Mouse (Mus musculus) forebrain, postnatal 0 days (tissue): ENCODE data around the gene Tnfaip2. TPM values are rescaled to one million over a fixed set of nuclear protein-coding genes. Genes with fewer than 3 reads are reported as not detected.

ENCODE experiments used
- ATAC-seq: fragments of 200-750 bp; cut with Nextera tagmentation; 2 replicates; pipeline ENCODE4 v1.8.0; 2017; ENCODE audit warnings: mild to moderate bottlenecking, moderate library complexity
- DNase-seq: peaks from one replicate; pipeline ENCODE4 v3.0.0-alpha.2; 2015
- H3K27ac ChIP-seq: fragments of 300-500 bp; sonication (generic); 2 replicates; pipeline ENCODE4 v1.5.1; 2014; ENCODE audit warnings: low read depth, mild to moderate bottlenecking, antibody characterized with exemption, low read length, moderate library complexity, mixed read lengths
- H3K27me3 ChIP-seq: fragments of 300-500 bp; sonication (generic); 2 replicates; pipeline ENCODE4 v1.6.1; 2014; ENCODE audit warnings: mild to moderate bottlenecking, low read length, mixed read lengths; ENCODE audit not compliant: insufficient read depth
- H3K36me3 ChIP-seq: fragments of 300-500 bp; sonication (generic); 2 replicates; pipeline ENCODE4 v1.6.1; 2014; ENCODE audit warnings: mild to moderate bottlenecking, moderate library complexity; ENCODE audit not compliant: insufficient read depth
- H3K4me1 ChIP-seq: fragments of 300-500 bp; sonication (generic); 2 replicates; pipeline ENCODE4 v1.6.1; 2014; ENCODE audit warnings: antibody characterized with exemption; ENCODE audit not compliant: insufficient read depth
- H3K4me2 ChIP-seq: fragments of 300-500 bp; sonication (generic); 2 replicates; pipeline ENCODE4 v1.6.1; 2014; ENCODE audit warnings: low read depth, mild to moderate bottlenecking, moderate library complexity
- H3K4me3 ChIP-seq: fragments of 300-500 bp; sonication (generic); 2 replicates; pipeline ENCODE4 v1.5.1; 2014; ENCODE audit warnings: low read depth, low read length, mixed read lengths
- H3K9ac ChIP-seq: fragments of 300-500 bp; sonication (generic); 2 replicates; pipeline ENCODE4 v1.6.1; 2014; ENCODE audit warnings: mild to moderate bottlenecking
- H3K9me3 ChIP-seq: fragments of 300-500 bp; sonication (generic); 2 replicates; pipeline ENCODE4 v1.6.1; 2016; ENCODE audit warnings: low read length
- CTCF ChIP-seq: sonication (generic); IDR thresholded peaks from 2 replicates; pipeline ENCODE4 v1.5.1; 2016; ENCODE audit warnings: antibody characterized with exemption, control low read depth, low read depth
- WGBS: fragments of 180-500 bp; shearing (Covaris S2); extraction: QIAGEN DNeasy Blood & Tissue Kit; methylation state at CpG from one replicate; pipeline ENCODE4 v1.1.7; 2014; 5-methylcytosine and 5-hydroxymethylcytosine counted together
- polyA plus RNA-seq: library from polyadenylated mRNA; unstranded; fragments of >200 nt; fragmentation: Nextera tagmentation; extraction: Ambion mirVana; gene quantifications from 2 replicates; pipeline ENCODE4 v1.2.1, GENCODE M21; 2015
- total RNA-seq: library from RNA; depleted of rRNA; stranded (reverse); fragments of >200 nt; gene quantifications from 2 replicates; pipeline ENCODE4 v1.2.3, GENCODE M21; 2014

The Tnfaip2 gene
- total and polyA plus RNA-seq, 2 experiments from 2014 or later: 1.2 to 4.8 TPM

DNA sequence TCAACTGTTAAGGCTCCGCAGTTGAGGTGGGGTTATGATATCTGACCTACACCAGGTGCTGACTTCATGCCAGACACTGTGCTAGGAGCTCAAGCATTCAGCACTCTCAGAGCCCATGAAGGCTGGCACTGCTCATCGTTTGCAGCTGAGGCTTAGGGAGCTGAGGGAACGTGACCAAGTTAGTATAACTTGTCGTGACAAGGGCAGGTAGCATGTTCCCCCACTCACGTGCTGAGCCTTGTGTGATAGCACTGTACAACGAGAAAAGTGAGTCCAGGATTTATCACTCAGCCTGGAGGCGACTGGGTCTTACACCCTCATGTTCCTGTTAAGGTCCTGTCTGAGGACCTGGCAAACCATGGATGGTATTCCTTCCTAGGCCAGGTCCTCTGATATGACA lies 9.3 kb downstream of the Tnfaip2 start:
- Histone ChIP-seq H3K36me3 (no peaks in the 10 kb centered on the region), H3K27me3 (peaks cover 38% of the 10 kb centered on the region), H3K4me3 (no peak overlapping the region), H3K4me2 (no peak overlapping the region), H3K4me1 (no peaks in the 10 kb centered on the region), H3K27ac (no peak overlapping the region), H3K9ac (no peak overlapping the region), H3K9me3 (no peaks in the 10 kb centered on the region)
- no peak for DNase-seq
- no peak for ATAC-seq
- WGBS: 90% methylated on average over 7 of the region's 7 CpGs
- no peak for TF ChIP-seq CTCF

GRCm38 (mm10) chr12:111454021-111454420 lies 11.8 kb downstream of the Tnfaip2 start:
- Histone ChIP-seq H3K27me3 (peaks cover 15% of the 10 kb centered on the region), H3K4me2 (no peak overlapping the region), H3K4me3 (no peak overlapping the region), H3K9ac (no peak overlapping the region), H3K36me3 (no peaks in the 10 kb centered on the region), H3K27ac (no peak overlapping the region), H3K4me1 (no peaks in the 10 kb centered on the region), H3K9me3 (no peaks in the 10 kb centered on the region)
- 30% methylated on average over 4 of the region's 4 CpGs for WGBS
- no peak for DNase-seq
- no peak for ATAC-seq
- TF ChIP-seq CTCF: no peak; the same call in 1 of the 2 replicates

DNA sequence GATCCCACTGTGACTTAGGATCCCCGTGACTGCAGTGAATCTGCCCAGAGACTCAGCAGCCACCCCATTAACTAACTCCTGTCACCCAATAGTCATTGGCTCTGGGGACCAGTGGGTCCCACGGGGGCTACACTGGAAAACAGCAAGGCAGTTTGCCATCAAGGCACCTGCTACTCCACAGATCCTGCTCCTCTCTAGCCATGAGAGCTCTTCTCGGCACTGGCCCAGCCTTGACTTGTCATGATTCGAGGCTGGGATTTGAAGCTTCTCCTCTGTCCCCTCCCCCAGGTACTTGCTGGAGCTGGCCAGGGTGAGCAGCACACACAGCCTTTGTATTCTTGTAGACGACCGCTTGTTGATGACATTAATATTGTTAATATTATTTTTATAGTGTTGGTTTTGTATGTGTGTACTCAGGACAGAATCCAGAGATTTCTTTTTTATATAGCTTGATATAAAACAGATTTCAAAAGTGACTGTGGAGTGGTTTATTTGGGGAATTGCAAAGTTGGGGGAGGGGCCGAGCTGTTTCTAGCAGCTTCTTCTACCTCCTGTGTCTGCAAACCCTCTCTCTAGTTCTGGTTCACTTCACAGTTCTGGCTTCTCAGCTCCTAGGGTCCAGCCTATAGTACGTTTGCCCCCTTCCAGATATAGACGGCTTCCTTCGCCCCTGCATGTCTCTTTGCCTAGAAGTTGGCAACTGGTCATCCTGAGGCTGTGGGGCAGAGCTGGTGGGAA lies 12.4 kb downstream of the Tnfaip2 start:
- WGBS: 63% methylated on average over 10 of the region's 10 CpGs
- TF ChIP-seq CTCF: no peak
- Histone ChIP-seq H3K27me3 (peaks cover 13% of the 10 kb centered on the region; the same call in 1 of the 2 replicates), H3K4me2 (no peak overlapping the region), H3K9ac (no peak overlapping the region), H3K4me3 (no peak overlapping the region), H3K27ac (no peak overlapping the region), H3K9me3 (no peaks in the 10 kb centered on the region), H3K36me3 (no peaks in the 10 kb centered on the region), H3K4me1 (no peaks in the 10 kb centered on the region)
- DNase-seq (no peak), ATAC-seq (no peak)

DNA sequence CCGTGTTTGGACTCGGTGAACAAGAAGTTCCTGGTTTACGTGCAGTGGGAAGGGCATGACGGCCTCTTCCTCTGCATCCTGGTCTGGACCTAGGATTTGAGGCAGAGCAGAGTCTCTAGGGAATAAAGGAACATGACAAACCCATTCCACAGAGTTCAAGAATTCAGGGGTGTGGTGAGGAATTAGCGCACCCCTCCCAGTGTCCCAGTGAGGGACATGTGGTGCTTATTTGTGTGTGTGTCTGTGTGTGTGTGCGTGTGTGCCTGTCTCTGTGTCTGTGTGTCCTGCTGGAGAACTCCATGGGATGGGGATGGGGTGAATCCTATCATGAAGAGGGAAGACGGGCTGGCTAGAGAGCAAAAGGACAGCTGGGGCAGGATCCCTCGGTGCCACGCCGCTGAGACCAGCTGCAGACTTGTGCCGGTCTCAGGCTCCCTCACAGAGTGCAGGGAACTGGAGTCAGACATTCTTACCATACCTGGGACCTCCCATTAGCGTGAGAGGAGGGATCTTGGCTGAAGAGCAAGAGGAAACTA lies 13.1 kb downstream of the Tnfaip2 start:
- Histone ChIP-seq H3K27ac (no peak overlapping the region), H3K27me3 (peaks cover 13% of the 10 kb centered on the region; the same call in 1 of the 2 replicates), H3K9ac (no peak overlapping the region), H3K4me3 (no peak overlapping the region), H3K36me3 (no peaks in the 10 kb centered on the region), H3K4me1 (no peaks in the 10 kb centered on the region), H3K9me3 (no peaks in the 10 kb centered on the region), H3K4me2 (no peak overlapping the region)
- TF ChIP-seq CTCF: no peak
- WGBS: 75% methylated on average over 12 of the region's 12 CpGs
- ATAC-seq (no peak), DNase-seq (no peak)

GRCm38 (mm10) chr12:111455860-111456259 lies 13.6 kb downstream of the Tnfaip2 start:
- H3K9ac ChIP-seq: no peak overlapping the region
- H3K27ac ChIP-seq: no peak overlapping the region
- no peak overlapping the region for H3K4me2 ChIP-seq
- H3K4me1 ChIP-seq: no peaks in the 10 kb centered on the region
- peaks cover 11% of the 10 kb centered on the region; the same call in 1 of the 2 replicates for H3K27me3 ChIP-seq
- H3K9me3 ChIP-seq: no peaks in the 10 kb centered on the region
- no peak for DNase-seq
- ATAC-seq: no peak
- H3K4me3 ChIP-seq: no peak overlapping the region
- no peaks in the 10 kb centered on the region for H3K36me3 ChIP-seq
- 49% methylated on average over 8 of the region's 8 CpGs for WGBS
- no peak for TF ChIP-seq CTCF

- Histone ChIP-seq H3K9ac (no peak overlapping the region), H3K4me1 (no peaks in the 10 kb centered on the region), H3K27ac (no peak overlapping the region), H3K4me3 (no peak overlapping the region), H3K27me3 (no peaks in the 10 kb centered on the region), H3K36me3 (no peaks in the 10 kb centered on the region), H3K9me3 (no peaks in the 10 kb centered on the region), H3K4me2 (no peak overlapping the region)
- no peak for DNase-seq
- 74% methylated on average over 1 of the region's 1 CpGs for WGBS
- no peak for ATAC-seq
- TF ChIP-seq CTCF: no peak
Observed at GRCm38 (mm10) chr12:111457742-111458141, 15.5 kb downstream of the Tnfaip2 start.

- no peak for ATAC-seq
- no peak overlapping the region for H3K27ac ChIP-seq
- H3K9me3 ChIP-seq: no peaks in the 10 kb centered on the region
- H3K4me2 ChIP-seq: no peak overlapping the region
- H3K27me3 ChIP-seq: no peaks in the 10 kb centered on the region
- H3K4me3 ChIP-seq: no peak overlapping the region
- H3K36me3 ChIP-seq: no peaks in the 10 kb centered on the region
- H3K9ac ChIP-seq: no peak overlapping the region
- H3K4me1 ChIP-seq: no peaks in the 10 kb centered on the region
- no peak for TF ChIP-seq CTCF
- WGBS: 84% methylated on average over 7 of the region's 7 CpGs
- no peak for DNase-seq
Observed at GRCm38 (mm10) chr12:111463570-111463969, 21.3 kb downstream of the Tnfaip2 start.
